Mouse (Mus musculus) CH12.LX (cell line): ENCODE results near the gene Foxa1. TPM values are rescaled to one million over a fixed set of nuclear protein-coding genes. Genes with fewer than 3 reads are reported as not detected.

Experiments used
- DNase-seq: peaks from one replicate; pipeline ENCODE4 v3.0.0-alpha.2; 2013; ENCODE audit errors: extremely low read depth
- H3K27ac ChIP-seq: 2 replicates; pipeline ENCODE4 v1.5.1; 2012; ENCODE audit warnings: low read depth, mild to moderate bottlenecking, control low read depth, moderate library complexity; ENCODE audit not compliant: insufficient read depth
- H3K27me3 ChIP-seq: replicated peaks from 2 replicates; pipeline ENCODE3; 2012; ENCODE audit warnings: inconsistent platforms
- H3K36me3 ChIP-seq, 2 experiments: replicated peaks in 1 of 2; 2 replicates each; pipeline versions ENCODE3 to v1.6.1; 2012; ENCODE audit warnings: inconsistent platforms in 1 of 2, low read length in 1 of 2, mild to moderate bottlenecking in 1 of 2, mixed read lengths in 1 of 2, moderate library complexity in 1 of 2; ENCODE audit not compliant: control insufficient read depth in 1 of 2, insufficient read depth in 1 of 2
- H3K4me1 ChIP-seq, 2 experiments: 2 replicates each; pipeline ENCODE4 v1.6.1; 2012; ENCODE audit warnings: inconsistent platforms in 1 of 2, moderate library complexity in 1 of 2; ENCODE audit not compliant: insufficient read depth in 2 of 2, control insufficient read depth in 1 of 2
- H3K4me2 ChIP-seq: 2 replicates; pipeline ENCODE4 v1.6.1; 2012; ENCODE audit warnings: low read depth, mild to moderate bottlenecking, control low read depth; ENCODE audit not compliant: poor library complexity, insufficient read depth, severe bottlenecking
- H3K4me3 ChIP-seq, 3 experiments: fragments of 150-350 bp in 1 of 3; sonication (generic) in 1 of 3; replicated peaks in 1 of 3; 2 replicates each; pipeline versions ENCODE3 to v1.5.1; 2011 to 2012; ENCODE audit warnings: low read depth in 2 of 3, low read length in 2 of 3, mild to moderate bottlenecking in 2 of 3, moderate library complexity in 2 of 3, control low read depth in 1 of 3, improper control_type of control experiment in 1 of 3, inconsistent platforms in 1 of 3, mixed read lengths in 1 of 3; ENCODE audit not compliant: poor library complexity in 1 of 3
- H3K79me2 ChIP-seq: replicated peaks from 2 replicates; pipeline ENCODE4 v1.6.1; 2012; ENCODE audit warnings: mild to moderate bottlenecking, moderate library complexity; ENCODE audit not compliant: control insufficient read depth, poor library complexity, insufficient read depth, severe bottlenecking; ENCODE audit errors: extremely low read depth
- H3K9ac ChIP-seq: 2 replicates; pipeline ENCODE4 v1.6.1; 2012; ENCODE audit warnings: low read depth, mild to moderate bottlenecking, control low read depth, moderate library complexity; ENCODE audit not compliant: insufficient read depth
- H3K9me3 ChIP-seq: replicated peaks from 2 replicates; pipeline ENCODE3; 2012; ENCODE audit warnings: low read length, inconsistent platforms, mixed read lengths
- BHLHE40 ChIP-seq: IDR thresholded peaks from 2 replicates; pipeline ENCODE4 v1.6.1; 2011; ENCODE audit warnings: mild to moderate bottlenecking, low read depth, low read length, improper control_type of control experiment
- CHD2 ChIP-seq: IDR thresholded peaks from 2 replicates; pipeline ENCODE4 v1.6.1; 2011; ENCODE audit warnings: low read length, improper control_type of control experiment
- E2F4 ChIP-seq: IDR thresholded peaks from 2 replicates; pipeline ENCODE4 v1.6.1; 2011; ENCODE audit warnings: low read depth, low read length, improper control_type of control experiment; ENCODE audit not compliant: insufficient replicate concordance
- EP300 ChIP-seq: IDR thresholded peaks from 2 replicates; pipeline ENCODE4 v1.6.1; 2011; ENCODE audit warnings: low read length, improper control_type of control experiment
- ETS1 ChIP-seq: conservative IDR thresholded peaks from 2 replicates; pipeline ENCODE4 v1.6.1; 2012; ENCODE audit warnings: low read depth, mild to moderate bottlenecking, inconsistent platforms, low read length, improper control_type of control experiment, moderate library complexity
- HCFC1 ChIP-seq: IDR thresholded peaks from 2 replicates; pipeline ENCODE4 v1.6.1; 2012; ENCODE audit warnings: low read depth, mild to moderate bottlenecking, inconsistent platforms, low read length, improper control_type of control experiment
- IRF4 ChIP-seq: IDR thresholded peaks from 2 replicates; pipeline ENCODE4 v1.6.1; 2014; ENCODE audit warnings: low read depth, mild to moderate bottlenecking, inconsistent platforms, low read length, improper control_type of control experiment
- JUN ChIP-seq: IDR thresholded peaks from 2 replicates; pipeline ENCODE4 v1.6.1; 2011; ENCODE audit warnings: low read depth, mild to moderate bottlenecking, low read length, improper control_type of control experiment, moderate library complexity; ENCODE audit not compliant: insufficient read depth
- JUND ChIP-seq: conservative IDR thresholded peaks from 2 replicates; pipeline ENCODE4 v1.6.1; 2011; ENCODE audit warnings: low read depth, low read length, improper control_type of control experiment
- KAT2A ChIP-seq: IDR thresholded peaks from 2 replicates; pipeline ENCODE4 v1.6.1; 2012; ENCODE audit warnings: low read length, improper control_type of control experiment, inconsistent platforms; ENCODE audit not compliant: insufficient replicate concordance
- MAX ChIP-seq: IDR thresholded peaks from 2 replicates; pipeline ENCODE4 v1.6.1; 2011; ENCODE audit warnings: low read length, improper control_type of control experiment
- MAZ ChIP-seq: IDR thresholded peaks from 2 replicates; pipeline ENCODE4 v1.6.1; 2012; ENCODE audit warnings: low read depth, mild to moderate bottlenecking, inconsistent platforms, low read length, improper control_type of control experiment, moderate library complexity
- MEF2A ChIP-seq: IDR thresholded peaks from 2 replicates; pipeline ENCODE4 v1.6.1; 2014; ENCODE audit warnings: low read depth, mild to moderate bottlenecking, inconsistent platforms, low read length, improper control_type of control experiment, borderline replicate concordance
- MYC ChIP-seq: IDR thresholded peaks from 2 replicates; pipeline ENCODE4 v1.6.1; 2011; ENCODE audit warnings: low read depth, mild to moderate bottlenecking, improper control_type of control experiment, low read length
- NELFE ChIP-seq: IDR thresholded peaks from 2 replicates; pipeline ENCODE4 v1.6.1; 2011; ENCODE audit warnings: low read depth, low read length, improper control_type of control experiment
- NRF1 ChIP-seq: IDR thresholded peaks from 2 replicates; pipeline ENCODE4 v1.6.1; 2014; ENCODE audit warnings: low read depth, mild to moderate bottlenecking, inconsistent platforms, low read length, improper control_type of control experiment, moderate library complexity
- PAX5 ChIP-seq: IDR thresholded peaks from 2 replicates; pipeline ENCODE4 v1.6.1; 2012; ENCODE audit warnings: low read length, inconsistent platforms, mixed read lengths
- POLR2AphosphoS2 ChIP-seq: IDR thresholded peaks from 2 replicates; pipeline ENCODE4 v1.6.1; 2011; ENCODE audit warnings: low read depth, low read length, improper control_type of control experiment
- SIN3A ChIP-seq: IDR thresholded peaks from 2 replicates; pipeline ENCODE4 v1.6.1; 2012; ENCODE audit warnings: low read length, improper control_type of control experiment, inconsistent platforms
- TBP ChIP-seq: conservative IDR thresholded peaks from 2 replicates; pipeline ENCODE4 v1.6.1; 2011; ENCODE audit warnings: low read depth, low read length, improper control_type of control experiment
- TCF12 ChIP-seq: IDR thresholded peaks from 2 replicates; pipeline ENCODE4 v1.6.1; 2014; ENCODE audit warnings: low read depth, mild to moderate bottlenecking, inconsistent platforms, low read length, improper control_type of control experiment
- UBTF ChIP-seq: IDR thresholded peaks from 2 replicates; pipeline ENCODE4 v1.6.1; 2012; ENCODE audit warnings: low read depth, mild to moderate bottlenecking, inconsistent platforms, low read length, improper control_type of control experiment, moderate library complexity
- USF1 ChIP-seq: IDR thresholded peaks from 2 replicates; pipeline ENCODE4 v1.6.1; 2014; ENCODE audit warnings: low read depth, mild to moderate bottlenecking, inconsistent platforms, low read length, improper control_type of control experiment
- ZC3H11A ChIP-seq: IDR thresholded peaks from 2 replicates; pipeline ENCODE4 v1.6.1; 2012; ENCODE audit warnings: low read depth, mild to moderate bottlenecking, inconsistent platforms, low read length, improper control_type of control experiment
- ZMIZ1 ChIP-seq: IDR thresholded peaks from 2 replicates; pipeline ENCODE4 v1.6.1; 2012; ENCODE audit warnings: low read depth, mild to moderate bottlenecking, inconsistent platforms, low read length, improper control_type of control experiment
- ZNF384 ChIP-seq: IDR thresholded peaks from 2 replicates; pipeline ENCODE4 v1.6.1; 2012; ENCODE audit warnings: low read depth, low read length, improper control_type of control experiment, inconsistent platforms
- dilution Hi-C: fragments of 300-500 bp; cut with MboI; formaldehyde crosslinking; loops from 2 replicates; pipeline ENCODE4 v1.14.3; 2020; ENCODE audit warnings: low sequenced_read_pairs; ENCODE audit not compliant: extremely low pct_unique_long_range_greater_than_20kb, extremely low pct_ligation_motif_present
- in situ Hi-C: fragments of 300-500 bp; cut with MboI; formaldehyde crosslinking; loops from 3 replicates; pipeline ENCODE4 v1.14.3; 2019; ENCODE audit warnings: low sequenced_read_pairs, low pct_ligation_motif_present, low pct_unique_long_range_greater_than_20kb, mixed read lengths
- polyA plus RNA-seq: library from polyadenylated mRNA; unstranded; fragments of >175 nt; gene quantifications from 2 replicates; pipeline ENCODE4 v1.2.1, GENCODE M21; 2012; ENCODE audit warnings: low read depth; ENCODE audit not compliant: insufficient read length
- total RNA-seq, 2 experiments: library from RNA; depleted of rRNA; stranded (reverse); fragments of 300-350 nt in 1 of 2; fragments of >200 nt in 1 of 2; gene quantifications; 2 replicates each; pipeline ENCODE4 v1.2.3; 2012 to 2014

Foxa1 gene
- total and polyA plus RNA-seq, 3 experiments: not detected

DNA sequence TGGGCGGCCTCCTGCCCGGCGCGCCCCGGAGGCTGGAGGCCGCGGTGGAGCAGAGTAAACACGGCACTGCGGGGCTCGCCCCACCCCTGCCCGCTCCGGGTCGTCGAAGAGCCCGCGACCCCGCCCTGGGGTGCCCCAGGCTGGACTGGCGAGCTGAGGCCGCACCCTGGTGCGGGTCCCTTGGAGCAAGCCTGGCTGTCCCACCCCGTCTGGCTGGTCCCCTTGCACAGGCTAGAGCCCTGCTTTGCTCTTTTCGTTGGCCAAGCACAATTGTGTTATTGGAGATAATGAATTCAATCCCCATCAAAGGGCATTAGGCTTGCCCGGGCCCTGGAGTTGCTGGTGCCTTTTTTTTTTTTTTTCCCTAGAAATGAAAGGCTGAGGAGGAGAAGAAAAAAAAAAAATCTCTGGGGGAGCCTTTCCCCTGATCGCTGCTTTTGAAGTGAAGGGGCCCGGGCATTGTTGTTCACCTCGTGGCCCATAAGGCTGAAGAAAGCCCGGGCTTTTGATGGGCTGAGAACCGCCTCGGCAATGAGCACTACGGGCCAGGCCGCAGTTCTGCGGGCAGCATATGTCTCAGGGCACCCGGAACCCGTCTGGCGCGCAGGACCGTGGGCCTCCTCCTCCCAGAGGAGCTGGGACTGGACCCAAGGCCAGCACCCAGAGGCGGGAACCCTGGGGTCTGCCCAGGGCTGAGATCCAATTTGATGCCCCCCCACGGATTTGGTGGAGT lies 11.7 kb downstream of the Foxa1 start:
- Histone ChIP-seq H3K79me2 (no peaks in the 10 kb centered on the region), H3K4me1 (peaks cover 0 to 10% of the 10 kb centered on the region in 2 experiments; a peak in 2 of 4 replicates), H3K4me3 (no peak overlapping the region), H3K9me3 (peaks cover 2% of the 10 kb centered on the region), H3K4me2 (no peak overlapping the region), H3K36me3 (no peaks in the 10 kb centered on the region), H3K27me3 (no peaks in the 10 kb centered on the region), H3K27ac (no peak overlapping the region), H3K9ac (no peak overlapping the region)
- TF ChIP-seq ETS1 (no peak), E2F4 (no peak), PAX5 (no peak), MAX (no peak), JUND (no peak), POLR2AphosphoS2 (no peak), CHD2 (no peak), ZMIZ1 (no peak), UBTF (no peak), SIN3A (no peak), MYC (no peak), MAZ (no peak)
- DNase-seq: no peak
- in situ Hi-C loops (no loop called here), dilution Hi-C loops (no loop called here)

DNA sequence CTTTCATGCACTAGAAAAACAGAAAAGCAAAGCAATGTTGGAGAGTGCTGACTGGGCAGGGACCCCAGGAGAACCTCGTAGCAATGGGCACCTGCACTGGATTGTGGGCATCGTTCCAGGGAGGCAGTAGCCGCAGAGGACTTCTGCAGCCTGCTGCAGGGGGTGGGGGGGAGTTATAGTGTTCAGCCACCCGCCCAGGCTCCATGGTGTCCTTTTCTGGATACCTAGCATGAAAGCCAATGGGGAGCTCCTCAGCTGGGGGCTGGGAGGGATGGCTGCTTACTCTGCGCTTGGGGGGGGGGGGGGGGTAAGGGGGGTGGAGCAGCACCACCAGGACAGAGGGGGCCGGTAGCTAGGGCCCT lies 12.2 kb downstream of the Foxa1 start:
- no peak overlapping the region for H3K9ac ChIP-seq
- no peak overlapping the region for H3K4me3 ChIP-seq
- in situ Hi-C loops: no loop called here
- no peak for TF ChIP-seq TCF12
- no peak for TF ChIP-seq EP300
- no peak for TF ChIP-seq PAX5
- TF ChIP-seq KAT2A: no peak
- no peak for TF ChIP-seq HCFC1
- no peak for TF ChIP-seq NRF1
- TF ChIP-seq TBP: no peak
- TF ChIP-seq UBTF: no peak
- TF ChIP-seq JUN: no peak
- no peak for TF ChIP-seq NELFE
- TF ChIP-seq BHLHE40: no peak
- TF ChIP-seq ZC3H11A: no peak
- TF ChIP-seq MAZ: no peak
- no peak for TF ChIP-seq ZNF384
- no peak for TF ChIP-seq IRF4
- TF ChIP-seq USF1: no peak
- TF ChIP-seq MEF2A: no peak
- no peak overlapping the region for H3K27ac ChIP-seq
- H3K4me1 ChIP-seq: peaks cover 0 to 10% of the 10 kb centered on the region in 2 experiments; a peak in 2 of 4 replicates
- H3K27me3 ChIP-seq: no peaks in the 10 kb centered on the region
- H3K79me2 ChIP-seq: no peaks in the 10 kb centered on the region
- dilution Hi-C loops: no loop called here
- no peaks in the 10 kb centered on the region for H3K36me3 ChIP-seq
- no peak for DNase-seq
- peaks cover 2% of the 10 kb centered on the region for H3K9me3 ChIP-seq
- no peak overlapping the region for H3K4me2 ChIP-seq
